Mouse (Mus musculus): ENCODE data around the gene Rprd1b. TPM values are rescaled to one million over a fixed set of nuclear protein-coding genes. Genes with fewer than 3 reads are reported as not detected.
A peak's percentile ranks its signal among the peaks of the same experiment; 100 is the strongest.

The Rprd1b gene
- polyA plus RNA-seq, 1 experiment from 2014 or later: 19.8 TPM

- H3K9me3 ChIP-seq (ENCODE audit: control insufficient read depth): no peaks in the 10 kb centered on the region
- ATAC-seq: no peak
- no peaks in the 10 kb centered on the region for H3K27me3 ChIP-seq (replicated peaks; ENCODE audit: control insufficient read depth, insufficient read depth, low read length)
- H3K9ac ChIP-seq (ENCODE audit: low read depth, low read length): no peak overlapping the region
- no peaks in the 10 kb centered on the region for H3K36me3 ChIP-seq (ENCODE audit: control insufficient read depth, insufficient read depth)
- no peak overlapping the region for H3K4me3 ChIP-seq (ENCODE audit: low read depth, low read length)
- WGBS: 81% methylated on average over 6 of the region's 6 CpGs
- H3K27ac ChIP-seq (ENCODE audit: low read depth, low read length): no peak overlapping the region
- no peak overlapping the region for H3K4me2 ChIP-seq (replicated peaks; ENCODE audit: low read depth)
- TF ChIP-seq CTCF (IDR thresholded peaks at IDR 0.05; ENCODE audit: low read depth): no peak
- peaks cover 7% of the 10 kb centered on the region; the same call in 1 of the 2 replicates for H3K4me1 ChIP-seq (replicated peaks; ENCODE audit: control insufficient read depth, insufficient read depth, low read length)
Observed at GRCm38 (mm10) chr2:158105605-158106004, 77.3 kb downstream of the Rprd1b start.

- H3K36me3 ChIP-seq (ENCODE audit: control insufficient read depth, insufficient read depth): no peaks in the 10 kb centered on the region
- no peak overlapping the region for H3K4me2 ChIP-seq (replicated peaks; ENCODE audit: low read depth)
- H3K9ac ChIP-seq (ENCODE audit: low read depth, low read length): no peak overlapping the region
- no peaks in the 10 kb centered on the region for H3K9me3 ChIP-seq (ENCODE audit: control insufficient read depth)
- 31% methylated on average over 6 of the region's 6 CpGs for WGBS
- H3K4me3 ChIP-seq (ENCODE audit: low read depth, low read length): no peak overlapping the region
- peak; percentile 46; the same call in 1 of the 2 replicates for ATAC-seq
- H3K27me3 ChIP-seq (replicated peaks; ENCODE audit: control insufficient read depth, insufficient read depth, low read length): no peaks in the 10 kb centered on the region
- TF ChIP-seq CTCF (IDR thresholded peaks at IDR 0.05; ENCODE audit: low read depth): peak; percentile 94
- no peak overlapping the region for H3K27ac ChIP-seq (ENCODE audit: low read depth, low read length)
- peaks cover 7% of the 10 kb centered on the region; the same call in 1 of the 2 replicates for H3K4me1 ChIP-seq (replicated peaks; ENCODE audit: control insufficient read depth, insufficient read depth, low read length)
Observed at GRCm38 (mm10) chr2:158106947-158107587, 78.8 kb downstream of the Rprd1b start.

GRCm38 (mm10) chr2:158109516-158109915, 81.2 kb downstream of the Rprd1b start:
- peak overlapping the region; percentile 70; the same call in 1 of the 2 replicates for H3K27ac ChIP-seq (ENCODE audit: low read depth, low read length)
- no peak overlapping the region for H3K4me2 ChIP-seq (replicated peaks; ENCODE audit: low read depth)
- H3K27me3 ChIP-seq (replicated peaks; ENCODE audit: control insufficient read depth, insufficient read depth, low read length): no peaks in the 10 kb centered on the region
- peaks cover 9% of the 10 kb centered on the region; the same call in 1 of the 2 replicates for H3K4me1 ChIP-seq (replicated peaks; ENCODE audit: control insufficient read depth, insufficient read depth, low read length)
- 18% methylated on average over 8 of the region's 8 CpGs for WGBS
- H3K36me3 ChIP-seq (ENCODE audit: control insufficient read depth, insufficient read depth): no peaks in the 10 kb centered on the region
- no peak for ATAC-seq
- H3K4me3 ChIP-seq (ENCODE audit: low read depth, low read length): no peak overlapping the region
- no peak overlapping the region for H3K9ac ChIP-seq (ENCODE audit: low read depth, low read length)
- TF ChIP-seq CTCF (IDR thresholded peaks at IDR 0.05; ENCODE audit: low read depth): no peak
- no peaks in the 10 kb centered on the region for H3K9me3 ChIP-seq (ENCODE audit: control insufficient read depth)

GRCm38 (mm10) chr2:158113591-158114257, 85.4 kb downstream of the Rprd1b start:
- Histone ChIP-seq H3K4me1 (replicated peaks; ENCODE audit: control insufficient read depth, insufficient read depth, low read length) (peaks cover 15% of the 10 kb centered on the region; the same call in 1 of the 2 replicates), H3K27me3 (replicated peaks; ENCODE audit: control insufficient read depth, insufficient read depth, low read length) (no peaks in the 10 kb centered on the region), H3K9me3 (ENCODE audit: control insufficient read depth) (no peaks in the 10 kb centered on the region), H3K4me2 (replicated peaks; ENCODE audit: low read depth) (peak overlapping the region; percentile 42), H3K27ac (ENCODE audit: low read depth, low read length) (peak overlapping the region; percentile 68; the same call in 1 of the 2 replicates), H3K4me3 (ENCODE audit: low read depth, low read length) (no peak overlapping the region), H3K36me3 (ENCODE audit: control insufficient read depth, insufficient read depth) (peaks cover 20% of the 10 kb centered on the region), H3K9ac (ENCODE audit: low read depth, low read length) (no peak overlapping the region)
- TF ChIP-seq CTCF (IDR thresholded peaks at IDR 0.05; ENCODE audit: low read depth): no peak
- ATAC-seq: peak; percentile 85
- 13% methylated on average over 9 of the region's 9 CpGs for WGBS

- WGBS: 35% methylated on average over 5 of the region's 5 CpGs
- H3K9ac ChIP-seq (ENCODE audit: low read depth, low read length): no peak overlapping the region
- no peaks in the 10 kb centered on the region for H3K9me3 ChIP-seq (ENCODE audit: control insufficient read depth)
- H3K4me3 ChIP-seq (ENCODE audit: low read depth, low read length): no peak overlapping the region
- H3K27me3 ChIP-seq (replicated peaks; ENCODE audit: control insufficient read depth, insufficient read depth, low read length): no peaks in the 10 kb centered on the region
- H3K27ac ChIP-seq (ENCODE audit: low read depth, low read length): no peak overlapping the region; the same call in 1 of the 2 replicates
- no peak overlapping the region for H3K4me2 ChIP-seq (replicated peaks; ENCODE audit: low read depth)
- H3K36me3 ChIP-seq (ENCODE audit: control insufficient read depth, insufficient read depth): peaks cover 32% of the 10 kb centered on the region
- no peak for TF ChIP-seq CTCF (IDR thresholded peaks at IDR 0.05; ENCODE audit: low read depth)
- ATAC-seq: no peak
- 0 out of 2 replicates have a peak, but pooled peaks cover 8% of the 10 kb centered on the region for H3K4me1 ChIP-seq (replicated peaks; ENCODE audit: control insufficient read depth, insufficient read depth, low read length)
Observed at GRCm38 (mm10) chr2:158114931-158115330, 86.6 kb downstream of the Rprd1b start.

GRCm38 (mm10) chr2:158115838-158116453, 87.6 kb downstream of the Rprd1b start:
- Histone ChIP-seq H3K27me3 (replicated peaks; ENCODE audit: control insufficient read depth, insufficient read depth, low read length) (no peaks in the 10 kb centered on the region), H3K4me2 (replicated peaks; ENCODE audit: low read depth) (no peak overlapping the region), H3K27ac (ENCODE audit: low read depth, low read length) (no peak overlapping the region), H3K9ac (ENCODE audit: low read depth, low read length) (no peak overlapping the region), H3K9me3 (ENCODE audit: control insufficient read depth) (no peaks in the 10 kb centered on the region), H3K4me3 (ENCODE audit: low read depth, low read length) (no peak overlapping the region), H3K4me1 (replicated peaks; ENCODE audit: control insufficient read depth, insufficient read depth, low read length) (0 out of 2 replicates have a peak, but pooled peaks cover 8% of the 10 kb centered on the region), H3K36me3 (ENCODE audit: control insufficient read depth, insufficient read depth) (peaks cover 35% of the 10 kb centered on the region)
- no peak for TF ChIP-seq CTCF (IDR thresholded peaks at IDR 0.05; ENCODE audit: low read depth)
- WGBS: 89% methylated on average over 3 of the region's 3 CpGs
- no peak for ATAC-seq

All from intestine, postnatal 0 days (tissue).